Mouse (Mus musculus): ENCODE data around the gene Otoa.
A peak's percentile ranks its signal among the peaks of the same experiment; 100 is the strongest.

Otoa gene

DNA sequence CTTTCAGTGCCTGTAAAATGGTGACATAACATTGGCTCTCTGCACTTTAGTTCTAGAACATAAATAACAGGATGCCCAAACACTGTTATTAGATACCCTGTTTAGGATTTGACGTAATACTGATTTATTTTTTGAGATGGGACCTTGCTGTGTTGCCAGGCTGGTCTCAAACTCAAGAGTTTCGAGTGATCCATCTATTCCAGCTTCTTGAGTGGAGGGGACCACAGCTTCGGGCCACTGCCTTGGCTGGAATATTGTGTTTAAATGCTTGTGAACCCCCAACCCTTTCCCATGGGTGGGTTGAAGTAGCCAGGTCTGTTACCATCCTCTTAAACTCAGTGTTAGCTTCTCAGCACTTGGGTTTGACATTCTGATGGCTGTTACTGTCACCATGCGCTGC lies at the start of gene Otoa:
Gene Otoa, plus strand, starts transcription at position 301 of the 400 bp plus-strand sequence.
- DNase-seq, result no peak

GRCm38 (mm10) chr7:121033856-121034652 lies 47.4 kb upstream of the Otoa start, which contains the start of gene Mettl9:
TSS of gene Mettl9 (plus strand) at chr7:121034445.
- peak; percentile 96 for DNase-seq

DNA sequence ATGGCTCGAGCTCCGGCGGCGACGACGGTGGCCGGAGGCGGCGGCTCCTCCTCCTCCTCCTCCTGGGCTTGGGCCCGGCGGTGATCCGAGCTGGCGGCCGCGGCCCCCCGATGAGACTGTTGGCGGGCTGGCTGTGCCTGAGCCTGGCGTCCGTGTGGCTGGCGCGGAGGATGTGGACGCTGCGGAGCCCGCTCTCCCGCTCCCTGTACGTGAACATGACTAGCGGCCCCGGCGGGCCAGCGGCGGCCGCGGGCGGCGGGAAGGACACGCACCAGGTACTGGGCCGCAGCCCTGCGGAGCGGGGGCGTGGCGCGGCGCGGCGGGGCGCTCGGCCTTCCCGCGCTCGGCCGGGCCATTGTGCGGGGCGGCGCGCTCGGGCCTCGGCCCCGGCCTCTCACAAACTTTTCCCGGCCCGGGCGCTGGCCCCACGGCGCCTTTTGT lies 46.7 kb upstream of the Otoa start:
- no peak for DNase-seq

DNA sequence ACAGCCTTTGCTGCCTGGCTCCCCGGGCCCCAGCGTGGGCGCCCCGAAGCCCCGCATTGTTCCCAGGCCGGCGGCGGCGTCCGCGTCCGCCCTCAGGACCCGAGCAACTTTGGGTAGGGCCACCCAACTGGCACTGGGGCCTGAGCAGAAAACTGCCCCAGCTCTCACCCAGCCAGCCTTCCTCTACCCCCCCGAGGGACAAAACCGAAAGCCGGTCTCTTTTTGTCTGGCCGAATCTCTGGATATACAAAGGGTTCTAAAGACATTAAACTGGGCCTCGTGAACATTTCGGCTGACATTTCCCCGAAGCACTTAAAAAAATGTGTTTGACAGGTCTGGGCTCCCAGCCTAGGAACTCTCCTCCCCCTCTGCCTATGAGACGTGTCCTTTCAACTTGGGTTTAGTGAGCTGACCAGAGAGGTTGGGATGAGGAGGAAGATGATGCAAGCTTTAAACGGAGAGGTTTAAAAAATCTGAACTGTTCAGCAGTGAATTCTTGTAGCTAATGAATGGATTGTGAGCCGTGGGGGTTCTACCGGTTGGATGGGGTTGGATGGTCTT lies 46.2 kb upstream of the Otoa start:
- no peak for DNase-seq

- DNase-seq, result no peak
Observed at GRCm38 (mm10) chr7:121040595-121040994, 40.9 kb upstream of the Otoa start.

DNA sequence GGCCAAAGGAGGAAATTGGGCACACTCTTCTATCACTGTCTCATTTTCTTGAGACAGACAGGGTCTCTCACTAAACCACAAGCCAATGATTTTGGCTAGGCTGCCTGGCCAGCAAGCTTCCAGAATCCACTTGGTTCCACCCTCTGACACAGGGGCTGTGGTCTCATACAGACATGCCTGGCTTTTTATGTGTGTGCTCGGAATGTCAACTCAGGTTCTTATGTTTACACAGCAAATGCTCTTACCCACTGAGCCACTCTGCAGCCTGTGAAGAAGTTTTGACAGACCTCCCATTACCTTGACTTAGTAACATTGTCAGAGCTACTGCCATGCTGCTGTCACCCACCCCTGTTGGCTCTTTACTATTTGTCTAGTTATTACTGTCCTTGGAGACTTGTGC lies 39.5 kb upstream of the Otoa start:
- DNase-seq, result no peak

DNA sequence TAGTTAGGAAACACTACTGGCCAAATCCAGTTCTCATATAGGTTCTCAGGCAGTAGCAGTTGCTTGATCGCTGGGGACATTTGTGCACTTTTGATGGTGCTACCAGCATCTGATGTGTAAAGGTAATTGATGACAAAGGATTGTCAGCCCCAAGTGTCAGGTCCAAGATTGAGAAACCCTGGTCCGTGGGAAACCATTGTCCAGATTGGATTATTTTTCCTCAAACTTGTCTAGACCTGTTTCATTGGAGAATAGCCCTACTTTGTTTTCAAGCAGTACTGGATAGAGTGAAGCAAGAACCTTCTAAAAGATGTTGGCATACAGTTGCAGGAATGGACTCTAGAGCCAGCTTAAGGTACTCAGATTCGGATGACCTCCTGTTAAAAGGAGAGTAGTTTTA lies 38.4 kb upstream of the Otoa start:
- DNase-seq, result no peak

DNA sequence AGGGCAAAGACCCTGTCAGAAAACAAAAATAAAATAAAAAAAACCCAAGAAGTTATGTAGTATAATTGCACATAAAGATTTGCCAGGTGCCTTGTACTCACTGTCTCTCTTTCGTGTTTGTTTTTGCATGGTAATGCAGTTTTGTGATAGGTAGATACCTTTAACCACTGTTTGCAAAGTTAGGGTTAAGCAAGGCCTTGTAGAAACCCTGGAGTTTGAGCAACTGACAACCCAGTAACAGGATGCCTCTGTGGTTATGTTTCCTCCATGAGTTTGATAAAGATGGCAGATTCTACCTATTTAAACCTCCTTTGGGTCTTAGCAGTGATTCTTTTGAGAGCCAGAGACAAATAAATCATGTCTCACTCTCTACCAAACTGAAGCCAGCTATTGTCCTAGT lies 37.9 kb upstream of the Otoa start:
- no peak for DNase-seq

- DNase-seq, result no peak
Observed at GRCm38 (mm10) chr7:121044251-121044650, 37.2 kb upstream of the Otoa start.

- DNase-seq, result no peak
Observed at GRCm38 (mm10) chr7:121045671-121046453, 35.6 kb upstream of the Otoa start.

- no peak for DNase-seq
Observed at GRCm38 (mm10) chr7:121047624-121048023, 33.8 kb upstream of the Otoa start.

- DNase-seq, result no peak
Observed at GRCm38 (mm10) chr7:121053071-121053470, 28.4 kb upstream of the Otoa start.

DNA sequence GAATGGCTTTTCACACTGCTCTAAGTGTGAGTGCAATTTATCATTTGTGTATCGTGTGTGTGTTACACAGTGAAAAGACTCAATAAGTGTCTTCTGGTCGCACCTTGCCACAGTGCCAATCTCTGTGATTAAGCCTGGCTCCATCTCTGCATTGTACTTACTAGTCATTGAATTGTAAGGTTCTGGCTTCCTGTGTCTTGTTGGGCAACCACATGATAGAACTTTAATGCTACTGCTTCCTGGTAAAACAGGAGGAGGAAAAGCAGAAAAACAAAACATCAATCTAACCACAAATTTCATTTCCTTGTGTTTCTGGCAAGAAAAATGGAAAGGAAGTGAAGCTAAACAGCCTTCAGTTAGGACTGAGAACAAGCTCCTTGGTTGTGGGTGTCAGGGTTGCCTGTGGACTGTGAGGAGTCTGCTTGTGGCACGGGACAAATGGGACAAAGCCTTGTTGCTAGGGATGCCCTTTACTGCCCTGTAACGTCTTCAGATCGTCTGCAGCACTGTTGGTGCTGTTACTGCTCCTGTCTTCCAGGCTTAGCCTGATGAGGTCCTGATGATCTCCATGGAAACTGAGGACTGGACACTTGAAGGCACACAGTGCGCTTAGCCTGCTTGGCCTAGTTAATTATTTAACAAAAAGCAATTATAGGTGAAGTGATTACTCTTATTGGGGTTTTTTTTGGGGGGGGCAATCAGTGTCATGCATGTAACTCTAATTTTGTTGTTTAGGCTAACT lies 21.8 kb upstream of the Otoa start:
- no peak for DNase-seq

GRCm38 (mm10) chr7:121064309-121064708 lies 17.1 kb upstream of the Otoa start:
- peak; percentile 44 for DNase-seq

DNA sequence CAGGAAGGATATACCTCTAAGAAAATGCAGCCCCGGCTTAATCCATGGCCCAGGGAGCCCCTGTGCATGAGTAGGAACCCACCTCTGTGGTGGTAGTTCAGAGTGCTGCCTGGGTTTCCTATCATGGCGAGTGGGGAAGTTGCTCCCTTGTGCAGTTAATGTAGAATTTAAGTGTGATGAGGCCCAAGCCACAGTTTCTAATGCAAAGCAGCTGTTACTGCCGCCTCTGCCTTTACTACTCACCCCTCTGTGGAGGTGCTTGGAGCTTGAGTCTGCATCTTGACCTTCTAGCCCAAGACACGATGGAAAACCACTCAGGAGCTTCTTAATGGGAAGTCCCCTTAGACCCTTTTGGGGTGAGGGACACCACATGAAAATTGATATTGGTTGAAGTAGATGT lies 10.2 kb upstream of the Otoa start:
- DNase-seq, result no peak

- no peak for DNase-seq
Observed at GRCm38 (mm10) chr7:121072506-121072905, 8.9 kb upstream of the Otoa start.

- DNase-seq, result peak; percentile 31
Observed at GRCm38 (mm10) chr7:121074281-121074680, 7.2 kb upstream of the Otoa start, which contains the start of gene Igsf6. TSS of gene Igsf6 (minus strand) at chr7:121074572.

GRCm38 (mm10) chr7:121074801-121075400 lies 6.5 kb upstream of the Otoa start:
- no peak for DNase-seq

- no peak for DNase-seq
Observed at GRCm38 (mm10) chr7:121075416-121075815, 6.0 kb upstream of the Otoa start.

DNA sequence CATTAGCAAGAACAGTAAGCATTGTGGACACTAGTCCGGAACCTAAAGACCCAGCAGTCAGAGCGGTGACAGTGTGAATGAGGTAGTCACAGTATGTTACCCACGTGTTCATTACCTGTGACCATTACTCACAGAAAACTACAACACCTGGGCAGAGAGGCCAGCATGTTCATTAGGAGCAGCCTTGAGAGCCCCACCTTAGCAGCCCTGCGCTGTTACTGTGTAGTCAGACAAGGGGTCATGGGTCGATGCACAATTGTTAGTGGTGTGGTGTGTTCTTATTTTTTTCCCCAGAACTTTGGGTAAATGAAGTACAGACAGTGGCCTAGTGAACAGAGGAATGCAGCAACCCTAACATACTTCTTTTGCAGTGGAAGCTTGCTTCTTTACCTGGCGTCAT lies 4.1 kb upstream of the Otoa start:
- no peak for DNase-seq

- peak; percentile 79 for DNase-seq
Observed at GRCm38 (mm10) chr7:121077829-121078228, 3.6 kb upstream of the Otoa start.

DNA sequence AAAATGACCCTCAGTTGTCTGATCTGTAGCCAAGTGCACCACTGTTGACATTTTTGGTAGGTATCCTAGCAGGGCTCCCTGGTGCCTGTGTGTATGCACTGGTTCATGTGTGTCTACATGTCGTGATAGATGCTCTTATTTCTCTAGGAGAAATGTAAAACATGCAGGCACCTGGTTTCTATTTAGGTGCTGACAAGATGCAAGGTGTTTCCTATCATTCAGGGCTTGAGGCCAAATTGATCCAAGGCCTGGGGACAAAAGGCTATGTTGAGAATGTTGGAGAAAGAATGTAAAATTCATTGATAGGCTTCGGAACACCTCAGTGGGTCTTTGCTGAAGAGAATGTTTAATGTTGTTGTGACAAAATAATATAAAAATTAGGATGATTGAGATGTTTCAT lies 366 bp downstream of the Otoa start:
- DNase-seq, result no peak

All from kidney, postnatal 10 days (tissue).